Mouse (Mus musculus): ENCODE measurements around the gene Btbd35f14. TPM values are rescaled to one million over a fixed set of nuclear protein-coding genes. Genes with fewer than 3 reads are reported as not detected.
"Not testable (repeated sequence)": the region's sequence is repeated elsewhere in the genome, so short reads cannot be mapped to it uniquely, and the experiment has no call there.

The Btbd35f14 gene
- total RNA-seq (2014; fragmentation: Nextera tagmentation) (not detected in 2 replicates), total RNA-seq (2017) (not detected in 2 replicates), polyA plus RNA-seq (2012) (not detected in 2 replicates)

- not testable (repeated sequence) for ATAC-seq (ENCODE audit: extremely low read depth, insufficient number of reproducible peaks, low FRiP score, poor library complexity, severe bottlenecking); DNase-seq (ENCODE audit: low spot score); H3K27me3 ChIP-seq (ENCODE audit: insufficient read depth, low read length); H3K9me3 ChIP-seq (replicated peaks); H3K36me3 ChIP-seq (replicated peaks); H3K4me1 ChIP-seq (ENCODE audit: insufficient read depth, low read depth, low read length); H3K4me3 ChIP-seq (ENCODE audit: low read depth, low read length)
These were observed at the start of gene Btbd35f14 for GRCm38 (mm10) chrX:33702249-33702648. Btbd35f14 (minus strand) TSS chrX:33702349.

DNA sequence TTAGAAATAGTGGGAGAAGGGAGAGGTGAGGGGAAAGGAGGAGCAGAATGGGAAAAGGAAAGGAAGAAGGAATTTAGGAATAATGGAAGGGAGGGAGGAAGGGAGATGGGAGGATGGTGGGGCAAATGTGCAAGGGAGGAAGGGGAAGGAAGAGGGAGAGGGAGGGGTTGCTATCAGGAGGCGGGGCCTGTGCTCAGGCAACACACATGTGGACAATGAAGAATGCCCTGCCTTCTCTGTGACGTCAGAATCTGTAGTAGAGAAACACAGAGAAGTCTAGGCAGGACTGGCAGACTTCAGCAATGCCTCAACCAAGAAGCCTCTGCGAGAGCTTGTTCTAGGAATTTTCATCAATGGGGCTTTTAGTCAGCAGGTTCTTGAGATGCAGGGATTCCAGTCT lies 45.3 kb downstream of the Btbd35f14 start, which contains the start of gene Btbd35f13:
TSS of gene Btbd35f13 (plus strand) at position 301 of the 400 bp plus-strand sequence.
- H3K4me3 ChIP-seq (ENCODE audit: low read depth, low read length); ATAC-seq (ENCODE audit: extremely low read depth, insufficient number of reproducible peaks, low FRiP score, poor library complexity, severe bottlenecking); H3K36me3 ChIP-seq (replicated peaks); H3K4me1 ChIP-seq (ENCODE audit: insufficient read depth, low read depth, low read length); DNase-seq (ENCODE audit: low spot score); H3K9me3 ChIP-seq (replicated peaks); H3K27me3 ChIP-seq (ENCODE audit: insufficient read depth, low read length): not testable (repeated sequence)

Other genes with a start within 250 kb of the Btbd35f14 start
- gene Btbd35f15, start 125.0 kb downstream of the Btbd35f14 start, total RNA-seq (2014; fragmentation: Nextera tagmentation): not detected in 2 replicates
- not detected in 2 replicates for gene Btbd35f15, start 125.0 kb downstream of the Btbd35f14 start, total RNA-seq (2017)
- not detected in 2 replicates for gene Btbd35f15, start 125.0 kb downstream of the Btbd35f14 start, polyA plus RNA-seq (2012)
- not detected in 2 replicates for gene Btbd35f13, start 45.2 kb downstream of the Btbd35f14 start, total RNA-seq (2014; fragmentation: Nextera tagmentation)
- gene Btbd35f13, start 45.2 kb downstream of the Btbd35f14 start, total RNA-seq (2017): 0.11 TPM in 1 of 2 replicates, not detected in the other
- not detected in 2 replicates for gene Btbd35f13, start 45.2 kb downstream of the Btbd35f14 start, polyA plus RNA-seq (2012)

Measured in G1E (cell line).